9 mouse cellular contexts compared by ENCODE assay signal in the genomic region with DNA sequence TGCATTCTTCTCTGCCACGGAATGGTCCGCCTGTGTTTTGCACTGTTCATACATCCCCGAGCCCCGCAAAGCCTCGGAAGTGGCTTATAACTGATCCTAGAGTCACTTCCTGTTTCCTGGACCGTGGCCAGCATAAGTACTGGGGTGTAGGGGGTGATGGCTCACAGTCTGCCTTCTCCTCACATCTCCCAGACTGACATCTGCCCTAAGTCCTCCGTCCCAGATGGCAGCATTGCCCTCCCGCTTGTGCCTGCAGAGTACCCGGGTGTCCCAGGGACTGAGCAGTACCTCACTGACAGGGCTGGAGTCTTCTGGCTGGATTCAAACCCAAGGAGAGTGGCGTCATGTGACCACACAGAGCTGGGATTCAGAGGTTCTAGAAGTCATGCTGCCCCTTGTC. TPM values are rescaled to one million over a fixed set of nuclear protein-coding genes. Genes with fewer than 3 reads are reported as not detected.
A peak's percentile ranks its signal among the peaks of the same experiment; 100 is the strongest.
DNase-seq lines count a peak whose midpoint lies in the region; ATAC-seq and TF ChIP-seq lines count a peak whose summit lies in the region.
"Had no signal": no experiment of that assay in that cellular context is flagged by ENCODE, and none has a peak within 500 bp of the region (broad histone marks: within the 10 kb centered on the region; RNA-seq: fewer than 3 reads in every experiment).

No protein-coding gene starts in this region.

- no peaks in the 10 kb centered on the region for H3K79me2 ChIP-seq in liver, adult 2 months (ENCODE audit: control insufficient read depth, insufficient read depth, low read length)

- H3K27me3 ChIP-seq in liver, adult 2 months (ENCODE audit: control insufficient read depth, insufficient read depth, low read length), result no peaks in the 10 kb centered on the region

- TF ChIP-seq CTCF in liver, adult 2 months (IDR thresholded peaks at IDR 0.05; ENCODE audit: low read depth, low read length), result 0 out of 2 replicates have a peak, but pooled peaks have one; percentile 7

- ATAC-seq in inflammation-experienced regulatory T-cells, adult 6 months, result peak; percentile 60

- no peaks in the 10 kb centered on the region for H3K36me3 ChIP-seq in liver, adult 2 months (ENCODE audit: control insufficient read depth, insufficient read depth, low read length)

- H3K4me1 ChIP-seq in liver, adult 2 months (ENCODE audit: control insufficient read depth, insufficient read depth, low read length), result peaks cover 3% of the 10 kb centered on the region; the same call in 1 of the 2 replicates

- WGBS in liver, adult 2 months, result 37% methylated on average over 10 of the region's 10 CpGs

- no peak overlapping the region for H3K4me3 ChIP-seq in liver, adult 2 months (ENCODE audit: insufficient read depth, low read depth, low read length)

- DNase-seq in liver, adult 2 months (ENCODE audit: extremely low read depth, low read depth, low spot score), result no peak
- no peak for DNase-seq in liver
- peak; percentile 10 for DNase-seq in T-cell, adult 2 months (ENCODE audit: low spot score)
- DNase-seq in naive thymus-derived CD4-positive, alpha-beta T cell, adult 2 months (ENCODE audit: low read depth), result peak; percentile 62
- DNase-seq in urinary bladder, postnatal 36 days (ENCODE audit: low spot score in 2 of 2), result no peak
- no peak for DNase-seq in gastrocnemius, adult 8-10 months (ENCODE audit: low spot score in 2 of 2)
- no peak for DNase-seq in layer of hippocampus, adult 18-20 months (ENCODE audit: low spot score in 2 of 2)

- no peak overlapping the region for H3K27ac ChIP-seq in liver, adult 2 months (replicated peaks; ENCODE audit: insufficient read depth, low read depth, low read length)

- no peak overlapping the region for H3K9ac ChIP-seq in liver, adult 2 months (ENCODE audit: low read depth, low read length)

- no peak for TF ChIP-seq POLR2A in liver, adult 2 months (IDR thresholded peaks at IDR 0.05; ENCODE audit: extremely low read depth, insufficient read depth, low read length)

RNA-seq across cellular contexts. Expression of gene Otos, which starts 0.4 kb away (rescaled TPM):
- not detected in 2 replicates for total RNA-seq in liver, adult 2 months (2014; rRNA removed)
- polyA plus RNA-seq in liver, adult 2 months (2012; rRNA removed), result not detected in 2 replicates
- polyA plus RNA-seq in inflammation-experienced regulatory T-cells, adult 6 months (2017; shearing (Covaris generic)), result 1 to 10 TPM in 2 of 3 experiments, under 1 TPM in 1; 0.64 to 2.5 (median 1.7) TPM
- not detected for total RNA-seq in gastrocnemius, adult 8-10 months (2022)
- total RNA-seq in layer of hippocampus, adult 18-20 months (2021), result 1 to 10 TPM in 1 of 2 experiments, under 1 TPM in 1; 0.91 to 1.0 TPM
- total RNA-seq: heart, postnatal 36 days had no signal

RNA-seq across cellular contexts. Expression of gene Cops9, which starts 6.4 kb away (rescaled TPM):
- 121 and 145 TPM in 2 replicates for total RNA-seq in liver, adult 2 months (2014; rRNA removed)
- polyA plus RNA-seq in liver, adult 2 months (2012; rRNA removed), result 72.0 and 77.3 TPM in 2 replicates
- 100 to 1,000 TPM; 205 to 272 (median 248) TPM for polyA plus RNA-seq in inflammation-experienced regulatory T-cells, adult 6 months (2017; shearing (Covaris generic))
- 100 to 1,000 TPM; 189 to 223 (median 200) TPM for total RNA-seq in gastrocnemius, adult 8-10 months (2022)
- 100 to 1,000 TPM; 321 to 334 TPM for total RNA-seq in layer of hippocampus, adult 18-20 months (2021)

RNA-seq across cellular contexts. Expression of gene Olfr12, which starts 30.6 kb away (rescaled TPM):
- not detected in 2 replicates for total RNA-seq in liver, adult 2 months (2014; rRNA removed)
- not detected in 2 replicates for polyA plus RNA-seq in liver, adult 2 months (2012; rRNA removed)
- not detected for polyA plus RNA-seq in inflammation-experienced regulatory T-cells, adult 6 months (2017; shearing (Covaris generic))
- total RNA-seq in gastrocnemius, adult 8-10 months (2022), result not detected
- total RNA-seq in layer of hippocampus, adult 18-20 months (2021), result not detected
- total RNA-seq: heart, postnatal 36 days had no signal

RNA-seq across cellular contexts. Expression of gene Olfr1410, which starts 42.6 kb away (rescaled TPM):
- total RNA-seq in liver, adult 2 months (2014; rRNA removed), result not detected in 2 replicates
- not detected in 2 replicates for polyA plus RNA-seq in liver, adult 2 months (2012; rRNA removed)
- not detected for polyA plus RNA-seq in inflammation-experienced regulatory T-cells, adult 6 months (2017; shearing (Covaris generic))
- total RNA-seq in gastrocnemius, adult 8-10 months (2022), result not detected
- not detected for total RNA-seq in layer of hippocampus, adult 18-20 months (2021)
- total RNA-seq: heart, postnatal 36 days had no signal

RNA-seq across cellular contexts. Expression of gene Olfr1411, which starts 54.0 kb away (rescaled TPM):
- not detected in 2 replicates for total RNA-seq in liver, adult 2 months (2014; rRNA removed)
- not detected in 2 replicates for polyA plus RNA-seq in liver, adult 2 months (2012; rRNA removed)
- not detected for polyA plus RNA-seq in inflammation-experienced regulatory T-cells, adult 6 months (2017; shearing (Covaris generic))
- not detected for total RNA-seq in gastrocnemius, adult 8-10 months (2022)
- not detected for total RNA-seq in layer of hippocampus, adult 18-20 months (2021)
- total RNA-seq: heart, postnatal 36 days had no signal

Comparison
In these comparisons a context has a peak if more than half of its experiments do, and no peak if none do; other contexts are left out.
1. DNase-seq: peak in T-cell, adult 2 months (single experiment) and naive thymus-derived CD4-positive, alpha-beta T cell, adult 2 months (single experiment); none in liver, adult 2 months (single experiment), liver (single experiment), urinary bladder, postnatal 36 days (0 of 2), gastrocnemius, adult 8-10 months (0 of 2) and layer of hippocampus, adult 18-20 months (0 of 2).